Mouse (Mus musculus) brain, embryonic 14.5 days (tissue): ENCODE results near the gene Sgk1.

Source experiments
- CTCF ChIP-seq: fragments of 200-500 bp; IDR thresholded peaks from 2 replicates; pipeline ENCODE4 v1.5.1; 2012; ENCODE audit warnings: inconsistent platforms, mild to moderate bottlenecking, moderate library complexity, borderline replicate concordance; ENCODE audit not compliant: insufficient read depth, insufficient read length; ENCODE audit errors: extremely low read depth
- POLR2A ChIP-seq: fragments of 200-500 bp; IDR thresholded peaks from 2 replicates; pipeline ENCODE4 v1.6.1; 2012; ENCODE audit warnings: mild to moderate bottlenecking, inconsistent platforms, borderline replicate concordance; ENCODE audit not compliant: poor library complexity, insufficient read depth, insufficient read length, severe bottlenecking; ENCODE audit errors: extremely low read depth

GRCm38 (mm10) chr10:21832282-21832681 lies 49.7 kb upstream of the Sgk1 start:
- TF ChIP-seq POLR2A (no peak), CTCF (no peak)
